Mouse (Mus musculus) urinary bladder, adult 18-20 months (tissue): ENCODE measurements around the gene Trank1.

Experiments
- DNase-seq, 2 experiments: peaks; one replicate each; pipeline ENCODE4 v3.0.0; 2022; ENCODE audit warnings: low spot score in 2 of 2, mixed read lengths in 2 of 2

Gene Trank1

DNA sequence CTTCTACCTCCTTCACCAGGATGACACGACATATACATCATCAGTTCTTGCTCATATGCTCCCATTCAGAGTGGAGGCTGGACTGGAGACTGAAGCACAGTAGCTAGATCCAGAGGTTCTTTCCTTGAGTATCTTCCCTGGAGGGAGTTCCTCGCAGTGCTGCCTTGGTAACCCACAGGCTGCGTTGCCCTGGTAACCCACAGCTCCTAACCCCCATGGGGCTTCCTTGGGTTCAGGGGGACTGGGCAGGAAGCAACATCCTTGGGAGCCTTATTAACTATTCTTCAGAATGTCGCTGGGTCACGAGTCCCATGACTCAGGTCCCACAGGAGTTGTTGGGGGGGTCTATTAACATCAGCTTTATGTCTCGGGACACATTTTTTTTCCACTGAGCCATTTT, 113.6 kb downstream of the Trank1 start:
- DNase-seq, result no peak

- no peak for DNase-seq
These were observed 114.4 kb downstream of the Trank1 start for GRCm38 (mm10) chr9:111425952-111426351.

GRCm38 (mm10) chr9:111427891-111428555, 116.5 kb downstream of the Trank1 start:
- no peak for DNase-seq

- no peak for DNase-seq
These were observed 117.3 kb downstream of the Trank1 start for GRCm38 (mm10) chr9:111428698-111429362.

DNA sequence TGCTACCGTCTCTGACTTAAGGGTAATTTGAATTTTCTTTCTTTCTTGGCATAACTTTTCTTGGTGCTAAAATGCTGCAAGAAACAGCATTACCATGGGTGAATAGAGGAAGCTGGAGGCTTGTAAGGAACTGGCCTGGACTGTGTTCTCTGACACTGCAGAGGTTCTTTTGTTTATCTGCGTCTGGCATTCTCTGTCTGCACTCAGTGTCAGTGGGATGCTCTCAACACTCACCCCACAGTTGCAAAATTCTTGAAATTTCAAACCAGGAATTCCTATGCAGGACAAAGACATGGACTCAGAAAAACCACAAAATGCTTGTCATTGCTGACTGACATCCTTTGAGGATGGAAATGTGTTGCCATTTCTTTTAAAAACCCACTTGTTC, 117.8 kb downstream of the Trank1 start:
- DNase-seq, result no peak

DNA sequence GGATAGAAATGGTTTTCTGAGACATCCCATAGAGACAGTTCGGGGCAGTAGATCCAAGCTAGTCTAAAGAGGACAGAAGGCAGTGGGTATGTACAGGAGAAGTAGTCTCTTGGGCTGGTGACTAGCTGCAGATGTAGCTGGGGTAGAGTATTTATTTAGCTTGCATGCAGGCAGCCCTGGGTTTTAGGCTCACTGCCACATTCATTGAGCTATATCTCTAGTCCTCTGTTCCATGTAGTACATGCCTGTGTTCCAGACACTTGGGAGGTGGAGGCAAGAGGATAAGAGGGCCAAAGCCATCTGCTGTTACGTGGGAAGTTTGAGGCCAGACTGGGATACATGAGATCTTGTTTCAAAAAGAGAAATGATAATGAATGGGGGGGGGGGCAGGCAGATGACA, 123.9 kb downstream of the Trank1 start:
- no peak for DNase-seq

DNA sequence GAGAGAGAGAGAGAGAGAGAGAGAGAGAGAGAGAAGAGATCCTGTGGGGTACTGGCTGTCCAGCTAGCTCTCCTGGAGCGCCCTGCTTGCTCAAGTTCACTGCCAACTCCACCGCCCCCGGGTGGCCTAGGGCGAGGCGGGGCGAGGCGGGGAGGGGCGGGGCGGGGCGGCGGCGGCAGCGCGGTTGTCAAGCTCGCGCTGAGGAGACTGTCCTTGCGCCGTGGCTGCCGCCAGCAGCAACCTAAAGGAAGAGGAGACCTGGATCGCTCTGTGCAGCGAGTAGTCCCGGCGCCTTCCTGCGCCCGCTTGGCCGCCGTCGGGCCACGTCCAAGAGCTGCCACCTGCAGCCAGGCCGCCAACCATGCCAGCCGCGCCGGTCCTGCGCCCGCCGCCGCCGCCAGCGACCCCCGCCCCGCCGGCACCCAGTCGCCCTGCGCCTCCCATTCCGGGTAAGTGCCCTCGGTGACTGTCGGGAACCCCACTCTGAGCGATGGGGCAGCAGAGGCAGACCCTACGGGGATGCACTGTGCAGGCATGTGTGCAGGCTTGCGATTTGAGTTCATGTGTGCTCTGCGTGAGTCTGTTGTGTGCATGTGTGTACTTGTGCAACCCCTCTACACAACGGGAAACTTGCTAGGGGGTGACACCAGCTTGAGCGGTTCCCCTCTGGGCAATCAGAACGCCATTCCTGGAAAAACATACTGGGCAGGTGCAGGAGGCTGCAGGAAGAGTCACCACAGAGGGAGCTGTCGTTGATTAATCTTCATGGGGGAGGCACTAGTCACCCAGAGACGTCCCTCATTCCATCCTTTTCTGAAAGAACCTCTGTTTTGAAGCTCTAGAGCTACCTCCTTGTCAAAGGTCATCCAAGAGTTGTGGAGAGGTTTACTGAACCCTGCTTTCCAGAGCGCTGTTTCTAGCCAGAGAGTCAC, 127.6 kb downstream of the Trank1 start, which contains the start of gene Dclk3:
Dclk3 (plus strand) TSS at position 178 of the 932 bp plus-strand sequence.
- peak; percentile 3 to 16 for DNase-seq

- no peak for DNase-seq
These were observed 128.3 kb downstream of the Trank1 start for GRCm38 (mm10) chr9:111439836-111440201.

- no peak for DNase-seq
These were observed 128.9 kb downstream of the Trank1 start for GRCm38 (mm10) chr9:111440446-111440845.

- DNase-seq, result no peak
These were observed 129.6 kb downstream of the Trank1 start for GRCm38 (mm10) chr9:111441151-111441550.
